ENCODE assay signal across 33 mouse cellular contexts in genomic region chr8:12381111-12381510, GRCm38 (mm10). TPM values are rescaled to one million over a fixed set of nuclear protein-coding genes. Genes with fewer than 3 reads are reported as not detected.
"Had no signal": no experiment of that assay in that cellular context is flagged by ENCODE, and none has a peak within 500 bp of the region (broad histone marks: within the 10 kb centered on the region; RNA-seq: fewer than 3 reads in every experiment).

No protein-coding gene starts in this region.

- H3K4me3 ChIP-seq: heart, adult 2 months; heart, embryonic 13.5 days; heart, embryonic 15.5 days; hindbrain, embryonic 13.5 days; hindbrain, embryonic 15.5 days; intestine, embryonic 15.5 days; kidney, embryonic 15.5 days; limb, embryonic 12.5 days; liver, embryonic 13.5 days; liver, embryonic 15.5 days had no signal

- H3K9ac ChIP-seq: heart, embryonic 13.5 days; heart, embryonic 15.5 days; hindbrain, embryonic 13.5 days; hindbrain, embryonic 15.5 days; intestine, embryonic 15.5 days; kidney, embryonic 15.5 days; limb, embryonic 12.5 days; liver, embryonic 13.5 days; liver, embryonic 15.5 days had no signal

- H3K27ac ChIP-seq: heart, adult 2 months; heart, embryonic 13.5 days; heart, embryonic 15.5 days; hindbrain, embryonic 13.5 days; hindbrain, embryonic 15.5 days; hindbrain, postnatal 0 days; intestine, embryonic 15.5 days; kidney, embryonic 15.5 days; kidney, postnatal 0 days; limb, embryonic 12.5 days; liver, embryonic 13.5 days; liver, embryonic 15.5 days had no signal

- DNase-seq: gastrocnemius, postnatal 14 days; gastrocnemius, postnatal 36 days; heart, adult 2 months; heart, postnatal 14 days; heart, postnatal 36 days; kidney, adult 11 months; kidney, adult 2 months; kidney, adult 9 months; kidney, postnatal 14 days; kidney, postnatal 36 days; layer of hippocampus, adult 9-11 months; layer of hippocampus, postnatal 36 days; left cerebral cortex, postnatal 4 days; liver; liver, embryonic 13.5 days had no signal

- ATAC-seq: hindbrain, postnatal 0 days; intestine, embryonic 15.5 days had no signal

- H3K9me3 ChIP-seq: heart, embryonic 13.5 days; heart, embryonic 15.5 days; hindbrain, embryonic 13.5 days; hindbrain, embryonic 15.5 days; intestine, embryonic 15.5 days; kidney, embryonic 15.5 days; limb, embryonic 12.5 days; liver, embryonic 13.5 days; liver, embryonic 15.5 days had no signal

- H3K4me2 ChIP-seq: heart, embryonic 11.5 days; heart, embryonic 13.5 days; heart, embryonic 15.5 days; hindbrain, embryonic 13.5 days; hindbrain, embryonic 15.5 days; intestine, embryonic 15.5 days; kidney, embryonic 15.5 days; limb, embryonic 12.5 days; liver, embryonic 11.5 days; liver, embryonic 13.5 days; liver, embryonic 15.5 days had no signal

- H3K36me3 ChIP-seq: heart, embryonic 13.5 days; heart, embryonic 15.5 days; hindbrain, embryonic 13.5 days; hindbrain, embryonic 15.5 days; intestine, embryonic 15.5 days; kidney, embryonic 15.5 days; limb, embryonic 12.5 days; liver, embryonic 13.5 days; liver, embryonic 15.5 days had no signal

RNA-seq across cellular contexts. Expression of gene Sox1, which starts 14.0 kb away (rescaled TPM):
- total RNA-seq: gastrocnemius, adult 18-20 months; gastrocnemius, adult 8-10 months; gastrocnemius, postnatal 14 days; gastrocnemius, postnatal 36 days; heart, adult 2 months; heart, postnatal 14 days; heart, postnatal 36 days; hematopoietic stem cell, adult 5-6 weeks had no signal
- polyA plus RNA-seq: gonadal fat pad, adult 2 months; heart, adult 2 months; heart, embryonic 11.5 days; heart, embryonic 13.5 days; heart, embryonic 15.5 days; heart, postnatal 0 days; intestine, embryonic 15.5 days; kidney, adult 2 months; kidney, embryonic 15.5 days; kidney, postnatal 0 days; large intestine, adult 2 months; limb, embryonic 12.5 days; liver, embryonic 11.5 days; liver, embryonic 13.5 days; liver, embryonic 15.5 days had no signal
